Mouse (Mus musculus) cerebellum, postnatal 36 days (tissue): ENCODE measurements at regions not wholly inside any gene's neighbourhood (a gene's known extent, or its start where the extent isn't known, plus 50 kb on each side); places are given as distances from the start of the nearest gene placed in this dataset.

ENCODE experiments used
- DNase-seq, 2 experiments: peaks; one replicate each; pipeline ENCODE4 v3.0.0; 2021 to 2022; ENCODE audit warnings: mixed read lengths in 2 of 2

DNA sequence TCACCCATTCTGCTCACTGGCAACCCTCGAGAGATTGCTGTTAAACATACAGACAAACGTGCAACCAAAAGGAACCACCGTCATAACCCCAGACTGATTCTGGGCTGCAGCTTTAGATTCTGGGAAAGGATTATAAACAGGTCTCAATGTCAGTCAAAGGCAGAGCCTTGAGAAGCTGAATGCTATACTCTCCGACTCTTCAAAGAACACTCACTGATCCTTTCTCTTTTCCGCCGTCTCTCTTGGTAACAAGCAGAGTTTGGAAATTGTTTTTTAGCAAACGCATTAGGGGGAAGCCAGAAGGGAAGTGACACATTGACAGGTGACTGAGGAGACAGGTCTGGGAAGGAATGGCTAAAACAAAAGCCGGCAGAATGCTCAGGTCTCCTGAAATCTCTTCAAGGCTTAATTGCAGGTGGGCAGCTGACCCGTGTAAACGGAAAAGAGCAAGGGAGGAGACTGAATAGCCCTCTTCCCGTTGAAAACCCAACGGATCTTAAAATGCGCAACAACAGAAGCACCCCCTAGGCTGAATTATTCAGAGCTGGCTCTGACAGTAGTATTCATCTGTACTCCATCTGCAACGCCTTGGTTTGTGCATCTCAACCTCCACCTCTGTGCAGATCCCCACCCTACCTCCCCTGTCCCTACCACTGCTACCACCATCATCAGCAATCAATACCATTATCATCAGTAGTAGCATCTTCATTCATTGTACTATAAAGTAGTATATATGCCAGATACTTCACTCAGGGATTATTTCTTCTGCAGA, 219.6 kb downstream of the Tmem38b start:
- no peak for DNase-seq

DNA sequence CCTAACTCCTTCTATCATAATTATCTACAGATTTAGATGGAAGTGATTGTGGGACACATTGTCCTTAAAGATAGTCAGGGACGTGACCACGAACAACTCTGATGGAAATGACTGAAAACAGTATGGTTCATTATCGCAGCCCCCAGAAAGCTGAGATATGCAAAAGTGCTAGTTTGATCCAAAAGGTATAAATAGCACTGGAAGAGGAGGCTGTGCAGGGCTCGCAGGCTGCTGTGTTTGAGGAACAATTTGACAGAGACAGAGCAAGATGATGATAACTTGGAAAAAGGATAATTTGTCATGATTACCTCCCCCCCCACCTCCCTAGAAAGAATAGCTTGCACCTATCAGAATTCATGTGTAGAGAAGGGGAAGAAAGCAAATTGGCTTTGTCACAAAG, 238.5 kb downstream of the Tmem38b start:
- DNase-seq = no peak

DNA sequence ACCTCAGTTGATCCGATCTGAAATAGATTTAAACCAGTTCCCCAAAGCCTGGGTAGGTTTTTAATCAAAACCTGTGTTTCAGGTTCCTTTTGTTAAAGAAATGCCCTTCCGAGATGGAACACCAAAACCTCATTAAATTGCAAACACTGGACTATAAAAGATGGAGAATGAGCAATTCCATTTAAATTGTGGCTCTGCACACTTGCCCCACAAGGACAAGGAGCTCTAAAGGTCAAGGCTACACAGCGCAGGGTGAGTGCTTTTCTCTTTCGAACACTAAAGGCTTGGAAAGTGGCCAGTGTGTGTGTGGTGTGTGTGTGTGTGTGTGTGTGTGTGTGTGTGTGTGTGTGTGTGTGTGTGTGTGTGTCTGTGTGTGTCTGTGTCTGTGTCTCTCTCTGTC, 246.1 kb downstream of the Tmem38b start:
- DNase-seq = no peak

DNA sequence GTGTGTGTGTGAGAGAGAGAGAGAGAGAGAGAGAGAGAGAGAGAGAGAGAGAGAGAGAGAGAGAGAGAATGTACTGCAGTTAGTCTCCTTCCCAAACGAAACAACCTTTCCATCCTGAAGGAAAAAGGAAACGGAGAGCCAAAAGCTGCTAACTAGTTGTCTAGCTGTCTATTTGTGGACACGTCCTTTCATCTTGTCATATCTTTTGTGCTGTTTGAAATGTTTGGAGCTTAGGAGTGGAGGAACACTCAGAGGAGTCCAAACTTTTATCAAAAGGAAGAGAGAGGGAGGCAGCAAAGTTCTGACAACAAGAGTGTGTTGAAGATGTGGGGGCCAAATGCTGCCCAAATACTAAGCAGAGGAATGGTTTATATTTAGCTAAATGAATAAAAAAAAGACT, 246.6 kb downstream of the Tmem38b start:
- DNase-seq = no peak

DNA sequence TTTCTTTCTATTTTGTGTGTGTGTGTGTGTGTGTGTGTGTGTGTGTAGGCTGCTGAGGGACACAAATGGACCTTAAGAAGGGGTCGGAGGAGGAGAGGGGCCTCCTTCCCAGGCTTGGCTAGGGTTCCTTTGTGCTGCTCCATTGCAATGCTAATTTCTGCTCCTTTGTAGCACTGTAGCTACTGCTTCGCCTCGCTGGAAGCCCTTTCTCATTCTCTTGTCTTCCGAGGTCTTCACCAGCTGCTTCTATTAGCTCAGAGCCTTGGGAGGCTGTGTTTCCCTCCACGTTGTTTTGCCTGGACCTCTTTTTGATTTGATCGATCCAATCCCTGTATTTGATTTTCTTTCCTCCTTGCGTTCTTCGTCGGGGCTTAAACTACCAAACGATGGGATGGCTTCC, 247.1 kb downstream of the Tmem38b start:
- no peak for DNase-seq

DNA sequence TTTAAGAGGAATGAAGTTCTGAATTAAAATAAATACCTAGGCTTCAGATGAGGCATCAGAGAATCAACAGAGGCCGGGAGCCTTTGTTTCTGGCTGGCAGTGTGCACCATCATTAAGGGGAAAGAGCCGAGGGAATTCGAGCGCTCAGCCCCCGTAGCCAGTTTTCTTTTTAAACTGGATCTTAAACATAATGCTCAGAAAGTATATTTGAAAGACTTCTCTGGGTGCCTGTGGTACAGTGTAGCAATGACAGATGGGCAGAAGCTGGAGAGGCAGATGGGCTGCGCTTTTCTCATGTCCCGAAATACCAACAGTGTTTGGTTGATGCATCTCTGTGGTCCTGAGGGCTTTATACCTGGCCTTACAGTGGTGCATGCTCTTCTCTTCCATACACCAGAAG, 247.6 kb downstream of the Tmem38b start:
- DNase-seq = no peak

DNA sequence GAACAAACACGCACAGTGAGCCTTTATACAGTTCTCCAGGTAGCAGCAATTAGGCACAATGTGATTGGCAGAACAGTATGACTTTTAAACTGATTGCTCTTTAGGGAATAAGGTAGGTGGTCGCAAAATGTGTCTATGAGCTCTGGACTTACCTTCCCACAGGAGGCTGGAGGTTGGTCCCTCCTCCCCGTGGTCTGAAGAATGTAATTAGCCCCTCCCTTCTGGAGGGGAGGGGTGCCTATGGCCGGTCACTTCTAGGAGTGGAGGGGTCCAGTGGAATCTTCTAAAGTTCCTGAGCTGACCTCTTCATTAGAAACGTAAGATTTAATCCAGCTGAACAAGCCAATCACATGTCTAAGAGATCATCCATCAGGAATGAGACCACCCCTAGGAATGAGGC, 248.4 kb downstream of the Tmem38b start:
- no peak for DNase-seq

DNA sequence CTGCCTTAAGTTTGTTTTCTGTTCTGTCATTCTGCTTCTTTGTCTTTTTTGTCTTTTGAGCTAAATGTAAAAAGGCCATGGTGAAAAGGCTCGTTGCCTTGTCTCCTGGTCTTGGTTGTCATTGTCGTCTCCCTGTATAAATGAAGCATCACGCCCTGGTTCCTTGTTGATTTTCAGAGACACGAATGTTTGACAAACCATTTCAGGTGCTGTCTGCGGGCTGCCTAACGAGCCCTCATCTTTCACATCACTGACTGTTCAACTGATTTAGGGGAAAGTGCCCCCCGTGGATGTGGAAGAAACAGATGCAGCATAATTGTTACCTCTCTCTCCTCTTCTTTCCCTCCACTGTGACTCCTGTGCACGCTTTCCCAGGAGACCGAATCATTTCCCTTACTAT, 254.7 kb downstream of the Tmem38b start:
- no peak for DNase-seq

DNA sequence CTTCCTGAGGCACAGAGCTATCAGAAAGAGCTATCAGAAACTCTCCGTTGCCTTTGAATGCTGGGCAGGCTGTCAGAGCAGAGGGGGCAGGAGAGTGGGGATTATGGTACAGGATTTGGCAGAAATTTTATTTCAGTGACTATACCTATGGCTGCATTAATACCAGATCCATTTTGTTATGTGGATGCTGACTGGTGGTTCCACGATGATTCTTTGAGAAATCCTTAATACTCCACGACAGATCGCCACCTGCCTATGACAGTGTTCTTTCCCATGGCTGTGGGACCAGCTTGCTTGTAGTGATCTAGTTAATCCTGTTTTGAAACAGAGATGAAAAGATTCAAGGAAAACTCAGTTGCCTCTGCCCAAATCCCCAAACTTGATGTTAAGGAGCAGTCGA, 255.6 kb downstream of the Tmem38b start:
- DNase-seq = no peak

DNA sequence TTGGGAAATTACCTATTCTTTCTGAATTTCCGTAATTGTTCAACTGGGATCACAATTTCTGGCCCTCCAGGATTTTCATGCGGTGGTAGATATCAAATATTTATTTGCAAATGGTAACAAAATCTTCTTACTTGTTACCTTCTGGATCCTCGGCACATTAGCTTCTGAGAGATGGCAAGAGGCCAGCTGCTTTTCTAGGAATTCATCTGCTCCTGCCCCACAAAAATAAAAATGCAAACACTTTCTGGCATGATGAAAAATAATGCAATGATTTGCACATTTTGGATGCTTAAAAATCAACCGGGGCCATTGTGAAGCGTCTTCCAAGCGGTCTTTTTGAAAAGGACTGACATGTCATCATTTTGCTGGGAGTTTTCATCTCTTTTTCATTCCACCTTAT, 258.9 kb downstream of the Tmem38b start:
- no peak for DNase-seq

DNA sequence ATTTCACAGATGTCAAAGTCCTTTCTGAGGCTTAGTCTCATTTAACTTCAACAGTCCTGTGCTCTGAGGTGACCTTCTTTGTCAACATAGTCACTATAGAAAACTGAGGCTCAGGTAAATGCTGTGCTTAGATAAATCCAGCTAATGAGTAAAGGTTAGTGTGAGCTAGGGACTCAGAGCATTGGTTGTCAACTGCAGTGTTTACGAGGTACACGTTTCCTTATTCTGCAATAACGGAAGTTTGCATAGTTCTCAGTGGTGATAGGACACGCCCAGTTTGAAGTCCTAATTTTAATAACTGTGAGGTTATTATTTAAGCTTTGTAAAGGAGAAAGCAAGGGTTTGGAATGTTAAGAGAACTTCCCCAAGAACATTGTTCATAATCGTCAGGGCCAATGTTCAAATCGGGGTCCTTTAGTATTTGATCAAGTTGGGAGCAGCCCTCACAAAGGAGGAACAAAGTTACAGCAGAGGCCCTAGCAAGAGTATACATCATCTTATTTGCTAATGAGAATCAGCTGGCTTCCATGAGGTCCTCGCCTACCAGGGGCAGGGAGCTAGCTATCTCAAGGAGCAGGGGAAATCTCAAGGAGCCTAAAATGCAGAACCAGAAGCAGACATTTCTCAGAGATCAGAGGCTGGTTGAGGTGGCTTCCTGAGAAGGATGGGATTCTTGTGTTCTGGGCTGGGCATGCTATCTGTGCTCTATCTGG, 268.6 kb downstream of the Tmem38b start:
- no peak for DNase-seq

DNA sequence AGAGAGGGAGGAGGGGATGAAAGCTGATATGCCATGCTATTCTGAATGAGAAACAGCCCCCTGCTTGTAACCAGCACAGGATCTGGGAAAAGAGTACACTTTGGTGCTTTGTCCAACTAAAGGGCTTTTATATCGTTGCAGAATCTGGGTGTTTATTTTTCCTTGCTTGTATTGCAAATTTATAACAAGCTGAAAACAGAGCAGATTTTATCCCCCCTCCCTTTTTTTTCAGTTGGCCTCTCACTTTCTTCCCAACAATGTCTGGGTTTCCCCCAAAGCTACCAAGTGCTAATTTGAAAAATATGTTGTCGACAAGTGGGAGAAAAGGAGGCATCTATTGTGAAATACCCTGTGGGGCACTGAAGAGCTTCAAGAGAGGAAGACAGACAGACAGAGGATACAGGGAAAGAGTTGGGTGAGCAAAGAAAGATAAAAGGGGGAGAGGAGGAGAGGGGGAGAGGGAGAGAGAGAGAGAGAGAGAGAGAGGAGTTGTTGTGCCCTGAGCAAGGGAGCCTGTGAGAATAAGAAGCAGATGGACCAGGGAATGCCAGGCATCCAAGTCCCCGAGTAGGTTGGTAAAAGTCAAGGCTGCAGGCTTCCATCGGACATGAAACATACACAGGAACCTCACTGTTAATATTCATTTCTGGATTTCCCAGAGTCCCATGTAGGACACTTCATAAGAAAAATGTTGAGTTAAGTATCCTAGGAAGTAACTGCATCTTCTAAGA, 269.5 kb downstream of the Tmem38b start:
- no peak for DNase-seq

DNA sequence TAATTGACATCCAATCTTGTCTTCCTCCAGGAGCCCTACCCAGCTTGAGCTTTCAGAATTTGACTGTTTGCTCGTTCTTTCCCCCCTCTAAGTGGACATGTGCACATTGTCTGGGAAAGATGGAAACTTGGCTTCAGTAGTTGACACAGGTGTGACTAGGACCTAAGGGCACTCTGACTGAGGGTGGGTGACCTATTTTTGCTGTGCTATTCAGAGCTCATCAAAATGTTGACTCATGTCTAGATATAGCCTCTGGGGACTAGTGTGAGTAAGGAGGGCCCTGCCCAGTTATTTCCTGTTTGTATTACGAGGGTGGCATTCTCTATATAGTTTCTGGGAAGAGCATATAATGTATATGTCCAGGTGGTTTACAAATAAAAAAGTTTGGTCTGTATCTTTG, 271.7 kb downstream of the Tmem38b start:
- DNase-seq = no peak

DNA sequence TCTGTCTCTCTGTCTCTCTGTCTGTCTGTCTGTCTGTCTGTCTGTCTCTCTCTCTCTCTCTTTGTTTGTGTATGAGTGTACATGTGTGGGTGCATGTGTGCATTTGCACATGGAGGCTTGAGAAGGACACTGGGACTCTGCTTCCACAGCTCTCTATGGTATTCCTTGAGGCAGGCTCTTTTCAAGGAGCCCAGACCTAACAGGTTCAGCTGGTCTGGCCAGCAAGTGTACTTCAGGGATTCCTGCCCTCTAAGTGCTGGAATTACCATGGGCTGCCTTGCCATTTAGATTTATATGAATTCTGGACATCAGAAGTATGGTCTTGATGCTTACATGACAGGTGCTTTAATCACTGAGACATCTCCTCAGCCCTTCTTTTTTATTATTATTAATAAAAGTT, 274.4 kb downstream of the Tmem38b start:
- DNase-seq = no peak

DNA sequence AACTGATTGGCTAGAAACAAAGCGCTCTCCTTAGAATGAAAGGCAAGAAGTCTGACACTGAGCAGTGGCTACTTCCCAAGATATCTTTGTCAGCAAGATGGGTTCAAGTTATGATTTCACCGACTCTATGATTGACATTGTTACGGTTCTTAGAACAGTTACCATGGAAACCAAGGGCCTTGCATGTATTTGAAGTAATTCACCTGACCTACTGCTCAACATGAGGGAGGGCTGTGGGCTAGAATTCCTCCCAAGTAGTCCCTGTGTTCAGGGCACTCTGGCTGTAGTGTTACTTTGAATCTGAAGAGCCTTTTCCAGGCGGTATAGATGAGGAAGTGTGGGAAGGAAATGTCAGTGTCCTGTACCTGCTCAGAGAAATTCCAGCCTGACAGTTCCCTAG, 281.1 kb downstream of the Tmem38b start:
- DNase-seq = no peak

DNA sequence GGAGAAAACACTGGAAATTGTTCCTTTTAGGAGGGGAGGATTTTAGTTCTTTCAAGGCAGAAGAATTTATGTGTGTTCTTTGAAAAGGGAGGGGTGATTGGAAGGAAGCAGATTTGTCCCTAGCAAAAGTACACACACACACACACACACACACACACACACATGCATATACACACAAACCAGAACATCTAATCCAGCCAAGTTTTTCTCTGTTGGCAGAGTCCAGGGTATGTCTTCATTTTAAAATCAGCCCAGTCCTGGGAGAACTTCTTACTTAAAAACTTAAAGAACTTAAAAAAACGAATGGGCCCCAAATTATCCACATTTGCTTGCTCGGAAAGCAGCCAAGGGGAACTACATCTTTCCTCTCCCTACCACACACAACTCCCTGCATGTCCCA, 290.5 kb downstream of the Tmem38b start:
- DNase-seq = no peak

DNA sequence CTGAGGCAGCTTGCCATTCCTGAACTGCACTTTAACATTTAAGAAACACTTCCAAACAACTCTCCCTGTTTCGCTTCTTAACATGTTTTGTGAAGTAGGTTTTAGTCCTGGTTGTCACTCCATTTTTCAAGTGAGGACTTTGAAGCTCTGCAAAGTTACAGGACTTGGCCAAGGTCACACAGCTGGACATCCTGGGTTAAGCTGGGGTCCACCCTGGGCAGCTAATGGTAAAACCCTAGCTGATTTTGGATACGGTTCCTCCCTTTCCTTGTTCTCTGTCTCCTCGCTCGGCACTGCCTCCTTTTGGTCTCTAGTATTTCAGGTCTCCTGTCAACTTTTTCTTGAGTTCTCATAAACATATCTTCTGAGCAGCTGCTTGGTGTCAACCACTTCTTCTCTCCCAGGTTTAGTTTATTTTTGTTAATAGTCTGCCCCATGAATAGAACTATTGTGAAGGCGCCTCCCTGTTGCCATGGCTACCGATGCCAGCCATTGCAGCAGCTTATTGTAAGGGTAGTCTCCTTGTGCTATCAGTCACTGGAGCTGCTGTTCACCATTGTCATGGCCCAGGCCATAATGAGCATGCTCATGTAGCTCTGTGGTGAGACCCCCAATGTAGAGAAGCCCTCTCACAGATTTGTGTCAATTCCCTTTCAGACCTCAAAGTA, 292.5 kb downstream of the Tmem38b start:
- no peak for DNase-seq

DNA sequence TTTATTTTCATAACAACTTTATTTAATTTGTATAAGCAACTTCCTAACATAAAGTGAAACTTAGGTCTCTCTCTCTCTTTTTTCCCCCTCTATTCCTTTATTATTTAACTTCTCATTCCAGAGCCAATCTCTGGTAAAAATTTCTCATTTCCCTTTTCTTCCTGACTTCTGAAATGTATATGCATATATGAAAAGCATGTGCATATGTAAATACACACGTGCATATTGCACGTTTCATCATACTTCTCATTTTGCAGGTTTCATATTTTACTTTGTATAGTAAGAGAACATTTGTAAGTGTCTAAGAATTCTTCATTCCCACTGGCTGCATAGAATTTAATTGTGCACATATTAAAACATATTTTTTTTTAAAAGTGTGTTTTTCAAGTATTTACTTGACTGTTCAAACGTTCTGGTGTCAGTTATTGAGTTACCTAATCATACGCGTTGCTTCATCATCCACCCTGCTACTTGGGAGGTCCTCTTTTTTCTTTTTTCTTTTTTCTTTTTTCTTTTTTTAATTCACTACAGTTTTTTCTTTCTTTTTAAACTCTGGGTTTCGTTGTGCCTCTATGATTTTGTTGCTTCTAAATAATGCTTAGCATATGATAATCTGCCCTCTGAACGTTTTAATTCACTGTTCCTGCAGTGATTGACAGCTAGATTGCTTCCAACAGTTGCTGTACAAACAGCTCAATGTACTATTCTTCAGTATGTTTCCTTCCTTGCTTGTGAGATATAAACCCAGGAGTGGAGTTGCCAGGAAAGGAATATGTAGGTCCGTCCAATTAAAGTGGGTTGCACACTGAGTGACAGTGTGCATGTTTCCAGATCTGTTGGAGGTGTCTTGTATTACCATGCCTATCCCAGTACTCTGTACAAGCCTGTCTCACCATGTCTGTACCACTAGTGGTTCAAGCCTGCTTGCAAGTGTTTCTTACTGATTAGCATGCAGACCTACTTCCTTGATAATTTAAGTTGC, 303.2 kb downstream of the Tmem38b start:
- no peak for DNase-seq

DNA sequence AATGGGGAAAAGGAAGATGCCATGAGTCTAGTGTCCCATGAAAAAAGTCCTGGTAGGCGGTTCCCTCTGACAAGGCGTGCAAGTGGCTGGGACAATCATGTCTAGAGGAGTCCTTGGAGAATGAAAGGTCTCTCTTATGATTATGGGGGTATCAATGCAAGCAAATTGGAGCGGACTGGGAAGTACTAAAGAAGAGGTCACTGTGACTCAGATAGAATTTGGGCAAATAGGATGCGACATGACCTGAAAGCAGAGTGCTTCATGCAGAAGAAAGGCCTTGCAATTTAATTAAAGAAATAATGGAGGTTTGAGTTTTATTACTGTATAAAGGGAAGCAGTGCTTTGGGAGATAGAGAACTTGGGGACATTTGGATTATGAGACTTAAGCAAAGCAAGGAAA, 330.3 kb downstream of the Tmem38b start:
- no peak for DNase-seq

DNA sequence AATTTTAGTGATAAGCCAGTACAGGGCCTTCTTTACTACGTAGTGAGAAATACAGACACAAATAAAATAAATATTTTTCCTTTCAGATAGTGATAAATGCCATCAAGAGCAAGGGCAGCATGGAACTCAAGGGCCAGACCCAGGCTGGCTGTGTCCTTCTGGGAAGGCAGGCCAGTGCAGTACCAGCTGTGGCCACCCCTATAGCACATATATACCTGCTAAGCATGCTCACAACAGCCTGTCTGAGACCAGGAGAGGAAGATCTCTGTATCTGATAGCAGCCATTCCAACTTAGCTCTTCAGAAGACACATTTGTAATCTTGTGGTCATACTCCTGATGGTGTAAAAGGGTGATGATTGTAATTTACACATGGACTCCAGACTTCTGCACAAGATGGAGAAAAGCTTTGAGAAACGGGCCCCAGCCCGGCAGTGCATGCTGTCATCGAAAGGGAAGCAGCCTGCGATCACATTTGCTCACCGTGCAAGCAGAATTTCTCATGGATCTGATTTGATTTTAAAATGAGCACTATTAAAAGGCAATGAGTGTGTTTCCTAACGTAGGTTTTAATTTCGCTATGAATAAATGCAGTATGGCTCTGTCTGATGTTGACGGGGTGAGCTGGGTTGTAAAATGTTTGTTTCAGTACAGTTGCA, 335.6 kb downstream of the Tmem38b start:
- DNase-seq = no peak

DNA sequence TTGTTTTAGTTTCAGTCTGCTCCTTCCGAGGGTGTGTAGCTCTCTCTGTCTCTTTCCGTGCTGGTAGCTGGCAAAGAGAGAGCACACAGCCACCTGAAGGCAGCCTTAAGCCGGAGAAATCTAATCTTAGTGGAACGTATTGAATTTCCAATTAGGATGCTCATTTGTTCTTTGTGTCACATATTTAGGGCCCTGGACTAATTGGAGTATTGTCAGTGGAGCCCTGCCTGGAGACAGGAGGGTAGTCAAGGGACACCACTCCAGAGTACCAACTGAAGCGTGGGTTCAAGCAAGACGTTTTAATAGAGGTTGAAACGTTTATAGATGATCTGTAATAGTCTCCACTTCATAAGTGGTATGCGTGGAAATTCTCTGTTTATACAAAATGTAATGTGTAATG, 336.5 kb downstream of the Tmem38b start:
- DNase-seq = no peak
